Mouse (Mus musculus): Measurements from ENCODE around the gene March10. TPM values are rescaled to one million over a fixed set of nuclear protein-coding genes. Genes with fewer than 3 reads are reported as not detected.

The March10 gene
- polyA plus RNA-seq, 1 experiment from 2014 or later, result 0.21 TPM

DNA sequence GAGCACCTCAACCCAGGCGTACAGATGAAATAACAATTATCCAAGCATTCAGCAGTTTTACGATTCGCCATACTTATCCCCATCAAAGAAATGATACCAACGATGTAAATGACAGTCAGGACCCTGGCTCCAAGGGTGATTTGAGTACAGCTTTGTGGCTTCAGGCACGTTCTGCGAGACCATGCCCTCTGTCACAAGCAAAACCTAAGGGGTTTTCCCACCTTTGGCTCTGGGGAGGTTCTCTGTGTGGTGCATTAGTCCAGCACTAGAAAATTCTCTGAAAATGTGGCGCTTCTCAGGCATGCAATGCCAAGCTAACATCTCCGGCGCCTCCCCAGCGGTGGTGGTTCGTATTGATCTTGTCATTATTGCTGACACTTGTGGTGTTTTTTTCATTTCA lies 47.1 kb downstream of the March10 start:
- H3K27me3 ChIP-seq (ENCODE audit: control insufficient read depth, insufficient read depth, low read length), result no peaks in the 10 kb centered on the region
- H3K9me3 ChIP-seq (ENCODE audit: control insufficient read depth, low read length), result no peaks in the 10 kb centered on the region
- no peaks in the 10 kb centered on the region for H3K36me3 ChIP-seq (ENCODE audit: control insufficient read depth, insufficient read depth, low read length)
- no peak overlapping the region for H3K9ac ChIP-seq (replicated peaks; ENCODE audit: low read length)
- no peak overlapping the region for H3K4me3 ChIP-seq (replicated peaks; ENCODE audit: low read depth, low read length)
- DNase-seq (no peak), ATAC-seq (ENCODE audit: low FRiP score, low TSS enrichment) (no peak)
- 92% methylated on average over 11 of the region's 11 CpGs for WGBS
- H3K4me1 ChIP-seq (ENCODE audit: control insufficient read depth, insufficient read depth, low read length), result no peaks in the 10 kb centered on the region
- no peak overlapping the region for H3K4me2 ChIP-seq (ENCODE audit: low read length)
- H3K27ac ChIP-seq (replicated peaks; ENCODE audit: low read depth, low read length), result no peak overlapping the region

GRCm38 (mm10) chr11:105407846-105408441 lies 48.6 kb downstream of the March10 start:
- H3K27me3 ChIP-seq (ENCODE audit: control insufficient read depth, insufficient read depth, low read length), result no peaks in the 10 kb centered on the region
- DNase-seq, result peak; percentile 53
- WGBS, result 54% methylated on average over 6 of the region's 6 CpGs

DNA sequence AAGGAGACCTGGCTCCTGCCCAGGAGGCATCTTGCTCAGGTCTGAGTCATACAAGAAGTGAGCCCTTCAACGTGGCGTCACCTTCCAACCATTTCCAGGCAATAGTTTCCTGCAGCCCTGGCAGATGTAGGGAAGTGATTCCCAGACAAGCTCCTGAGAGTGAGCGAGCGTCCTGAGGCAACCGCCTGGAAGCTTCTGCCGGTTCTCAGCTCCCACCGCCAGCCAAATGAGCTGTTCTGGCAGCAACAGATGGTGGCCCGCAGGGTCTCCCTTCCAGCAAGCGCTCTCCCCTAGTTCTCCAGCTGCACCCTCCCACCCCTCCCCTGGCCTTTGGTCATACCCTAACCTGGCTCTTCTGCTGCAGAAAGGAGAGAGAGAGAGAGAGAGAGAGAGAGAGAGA lies 54.2 kb downstream of the March10 start:
- H3K4me1 ChIP-seq (ENCODE audit: control insufficient read depth, insufficient read depth, low read length), result no peaks in the 10 kb centered on the region
- DNase-seq, result peak; percentile 16
- no peak for ATAC-seq (ENCODE audit: low FRiP score, low TSS enrichment)
- H3K4me2 ChIP-seq (ENCODE audit: low read length), result no peak overlapping the region
- WGBS, result 73% methylated on average over 9 of the region's 9 CpGs
- H3K36me3 ChIP-seq (ENCODE audit: control insufficient read depth, insufficient read depth, low read length), result no peaks in the 10 kb centered on the region
- H3K9me3 ChIP-seq (ENCODE audit: control insufficient read depth, low read length), result no peaks in the 10 kb centered on the region
- H3K4me3 ChIP-seq (replicated peaks; ENCODE audit: low read depth, low read length), result no peak overlapping the region
- no peak overlapping the region for H3K9ac ChIP-seq (replicated peaks; ENCODE audit: low read length)
- no peak overlapping the region for H3K27ac ChIP-seq (replicated peaks; ENCODE audit: low read depth, low read length)
- H3K27me3 ChIP-seq (ENCODE audit: control insufficient read depth, insufficient read depth, low read length), result no peaks in the 10 kb centered on the region

More at GRCm38 (mm10) chr11:105407846-105408441, 48.6 kb downstream of the March10 start:
- Histone ChIP-seq H3K9ac (replicated peaks; ENCODE audit: low read length) (no peak overlapping the region), H3K4me1 (ENCODE audit: control insufficient read depth, insufficient read depth, low read length) (no peaks in the 10 kb centered on the region), H3K9me3 (ENCODE audit: control insufficient read depth, low read length) (no peaks in the 10 kb centered on the region), H3K36me3 (ENCODE audit: control insufficient read depth, insufficient read depth, low read length) (no peaks in the 10 kb centered on the region), H3K4me2 (ENCODE audit: low read length) (no peak overlapping the region), H3K27ac (replicated peaks; ENCODE audit: low read depth, low read length) (no peak overlapping the region), H3K4me3 (replicated peaks; ENCODE audit: low read depth, low read length) (no peak overlapping the region)
- no peak for ATAC-seq (ENCODE audit: low FRiP score, low TSS enrichment)

- Histone ChIP-seq H3K36me3 (ENCODE audit: control insufficient read depth, insufficient read depth, low read length) (no peaks in the 10 kb centered on the region), H3K9me3 (ENCODE audit: control insufficient read depth, low read length) (no peaks in the 10 kb centered on the region), H3K27ac (replicated peaks; ENCODE audit: low read depth, low read length) (no peak overlapping the region), H3K27me3 (ENCODE audit: control insufficient read depth, insufficient read depth, low read length) (no peaks in the 10 kb centered on the region), H3K4me1 (ENCODE audit: control insufficient read depth, insufficient read depth, low read length) (no peaks in the 10 kb centered on the region), H3K4me2 (ENCODE audit: low read length) (no peak overlapping the region), H3K9ac (replicated peaks; ENCODE audit: low read length) (no peak overlapping the region), H3K4me3 (replicated peaks; ENCODE audit: low read depth, low read length) (no peak overlapping the region)
- DNase-seq (no peak), ATAC-seq (ENCODE audit: low FRiP score, low TSS enrichment) (no peak)
- 92% methylated on average over 7 of the region's 7 CpGs for WGBS
Measured at GRCm38 (mm10) chr11:105390290-105390689, 66.2 kb downstream of the March10 start.

GRCm38 (mm10) chr11:105388636-105389035 lies 67.9 kb downstream of the March10 start:
- Histone ChIP-seq H3K9me3 (ENCODE audit: control insufficient read depth, low read length) (no peaks in the 10 kb centered on the region), H3K36me3 (ENCODE audit: control insufficient read depth, insufficient read depth, low read length) (no peaks in the 10 kb centered on the region), H3K27ac (replicated peaks; ENCODE audit: low read depth, low read length) (no peak overlapping the region), H3K4me2 (ENCODE audit: low read length) (no peak overlapping the region), H3K4me3 (replicated peaks; ENCODE audit: low read depth, low read length) (no peak overlapping the region), H3K27me3 (ENCODE audit: control insufficient read depth, insufficient read depth, low read length) (no peaks in the 10 kb centered on the region), H3K9ac (replicated peaks; ENCODE audit: low read length) (no peak overlapping the region), H3K4me1 (ENCODE audit: control insufficient read depth, insufficient read depth, low read length) (no peaks in the 10 kb centered on the region)
- WGBS, result 28% methylated on average over 2 of the region's 2 CpGs
- DNase-seq (peak; percentile 60), ATAC-seq (ENCODE audit: low FRiP score, low TSS enrichment) (no peak)

DNA sequence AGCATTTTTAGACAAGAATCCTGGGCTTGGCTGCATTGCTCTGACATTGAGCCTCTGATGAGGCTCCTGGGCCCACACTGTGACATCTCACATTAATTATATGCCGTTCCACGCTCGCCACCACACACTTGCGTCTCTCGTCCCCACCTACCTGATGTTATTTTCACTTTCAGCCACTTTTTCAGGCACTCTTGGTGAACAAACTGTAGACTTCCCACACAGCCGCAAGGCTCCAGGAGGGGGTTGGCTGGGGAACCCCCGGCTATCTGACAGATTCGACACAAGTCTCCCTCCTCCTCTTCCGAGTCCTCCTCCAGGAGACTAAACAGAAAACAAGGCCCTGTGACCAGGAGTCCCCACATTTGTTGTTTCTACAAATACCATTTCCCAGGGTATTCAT lies 71.3 kb downstream of the March10 start:
- H3K4me3 ChIP-seq (replicated peaks; ENCODE audit: low read depth, low read length), result no peak overlapping the region
- H3K27ac ChIP-seq (replicated peaks; ENCODE audit: low read depth, low read length), result no peak overlapping the region
- no peak overlapping the region for H3K4me2 ChIP-seq (ENCODE audit: low read length)
- no peaks in the 10 kb centered on the region for H3K4me1 ChIP-seq (ENCODE audit: control insufficient read depth, insufficient read depth, low read length)
- DNase-seq (no peak), ATAC-seq (ENCODE audit: low FRiP score, low TSS enrichment) (no peak)
- WGBS, result 79% methylated on average over 9 of the region's 9 CpGs
- no peaks in the 10 kb centered on the region for H3K27me3 ChIP-seq (ENCODE audit: control insufficient read depth, insufficient read depth, low read length)
- H3K9me3 ChIP-seq (ENCODE audit: control insufficient read depth, low read length), result no peaks in the 10 kb centered on the region
- no peaks in the 10 kb centered on the region for H3K36me3 ChIP-seq (ENCODE audit: control insufficient read depth, insufficient read depth, low read length)
- H3K9ac ChIP-seq (replicated peaks; ENCODE audit: low read length), result no peak overlapping the region

DNA sequence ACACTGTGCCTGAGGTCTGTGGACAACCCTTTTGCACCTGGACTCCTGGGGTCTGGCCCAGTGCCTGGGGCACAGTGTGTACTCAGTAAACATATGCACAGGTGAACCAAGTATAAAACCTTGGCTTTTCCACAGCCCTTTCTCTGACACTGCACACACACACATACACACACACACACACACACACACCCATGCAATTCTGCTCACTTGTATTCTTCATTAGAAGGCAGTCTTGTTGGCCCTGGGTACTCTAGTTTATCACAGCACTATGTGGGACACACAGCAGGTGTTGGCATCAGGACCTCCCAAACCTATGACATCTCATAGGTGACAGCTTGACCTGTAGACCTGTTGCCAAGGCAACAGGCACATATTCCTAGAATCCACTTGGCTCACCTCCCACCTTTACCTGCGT lies 80.7 kb downstream of the March10 start:
- WGBS, result 90% methylated on average over 1 of the region's 1 CpGs
- H3K27me3 ChIP-seq (ENCODE audit: control insufficient read depth, insufficient read depth, low read length), result no peaks in the 10 kb centered on the region
- H3K4me3 ChIP-seq (replicated peaks; ENCODE audit: low read depth, low read length), result no peak overlapping the region
- H3K4me1 ChIP-seq (ENCODE audit: control insufficient read depth, insufficient read depth, low read length), result no peaks in the 10 kb centered on the region
- H3K4me2 ChIP-seq (ENCODE audit: low read length), result no peak overlapping the region
- H3K36me3 ChIP-seq (ENCODE audit: control insufficient read depth, insufficient read depth, low read length), result no peaks in the 10 kb centered on the region
- no peak for ATAC-seq (ENCODE audit: low FRiP score, low TSS enrichment)
- no peak for DNase-seq
- no peak overlapping the region for H3K9ac ChIP-seq (replicated peaks; ENCODE audit: low read length)
- H3K27ac ChIP-seq (replicated peaks; ENCODE audit: low read depth, low read length), result no peak overlapping the region
- no peaks in the 10 kb centered on the region for H3K9me3 ChIP-seq (ENCODE audit: control insufficient read depth, low read length)

DNA sequence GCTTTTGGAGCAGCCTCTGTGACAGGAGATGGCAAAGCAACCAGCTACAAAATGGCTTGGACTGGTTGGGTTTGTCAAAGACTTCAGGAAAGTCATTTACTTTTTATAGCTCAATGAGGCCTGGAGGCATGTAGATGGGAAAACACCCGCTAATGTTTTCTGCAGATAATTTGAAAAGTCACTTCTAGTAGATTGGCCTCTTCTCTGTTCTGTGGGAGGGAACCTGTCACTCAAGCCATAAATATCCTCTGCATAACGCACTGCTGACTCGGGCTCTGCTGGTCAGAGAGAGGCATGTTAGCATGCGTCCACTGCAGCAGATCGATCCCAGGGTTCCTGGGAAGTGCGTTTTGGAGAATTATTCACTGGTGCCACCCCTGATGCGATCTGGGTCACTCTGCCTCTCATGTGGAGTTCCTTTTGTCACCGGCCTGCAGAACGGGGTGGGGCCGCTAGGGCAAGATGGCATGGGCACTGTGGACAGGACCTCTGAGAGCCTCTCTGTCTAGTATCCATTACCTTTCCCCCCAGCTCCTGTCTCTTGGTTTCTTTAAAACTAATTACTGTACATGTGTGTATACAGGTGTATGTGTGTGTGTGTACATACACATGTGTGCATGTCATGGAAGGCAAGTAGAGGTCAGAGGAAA lies 81.9 kb downstream of the March10 start:
- Histone ChIP-seq H3K27ac (replicated peaks; ENCODE audit: low read depth, low read length) (no peak overlapping the region), H3K4me1 (ENCODE audit: control insufficient read depth, insufficient read depth, low read length) (no peaks in the 10 kb centered on the region), H3K9ac (replicated peaks; ENCODE audit: low read length) (no peak overlapping the region), H3K9me3 (ENCODE audit: control insufficient read depth, low read length) (no peaks in the 10 kb centered on the region), H3K27me3 (ENCODE audit: control insufficient read depth, insufficient read depth, low read length) (no peaks in the 10 kb centered on the region), H3K4me2 (ENCODE audit: low read length) (no peak overlapping the region), H3K4me3 (replicated peaks; ENCODE audit: low read depth, low read length) (no peak overlapping the region), H3K36me3 (ENCODE audit: control insufficient read depth, insufficient read depth, low read length) (no peaks in the 10 kb centered on the region)
- ATAC-seq (ENCODE audit: low FRiP score, low TSS enrichment) (no peak), DNase-seq (no peak)
- WGBS, result 81% methylated on average over 10 of the region's 10 CpGs

DNA sequence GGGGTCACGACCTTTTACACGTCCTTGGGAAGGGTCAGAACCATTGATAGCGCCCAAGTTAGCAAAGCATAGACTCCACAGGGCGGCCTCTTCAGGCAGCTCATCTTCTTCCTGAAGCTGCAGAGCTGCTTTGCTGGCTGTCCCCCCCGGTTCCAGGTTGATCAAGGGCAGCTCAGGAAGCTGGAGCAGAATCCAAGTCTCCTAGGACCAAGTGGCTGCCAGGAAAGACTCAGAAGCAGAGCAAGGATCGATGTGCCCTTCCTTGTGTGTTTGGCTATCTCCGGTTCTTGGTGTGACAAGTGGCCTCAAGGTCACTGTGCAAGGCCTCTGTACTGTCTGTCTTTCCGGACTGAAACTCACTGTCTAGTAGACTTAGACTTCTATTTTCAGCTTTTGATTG lies 82.7 kb downstream of the March10 start:
- no peaks in the 10 kb centered on the region for H3K27me3 ChIP-seq (ENCODE audit: control insufficient read depth, insufficient read depth, low read length)

More for the DNA sequence above, 82.7 kb downstream of the March10 start:
- WGBS, result 79% methylated on average over 8 of the region's 8 CpGs
- H3K4me3 ChIP-seq (replicated peaks; ENCODE audit: low read depth, low read length), result no peak overlapping the region
- ATAC-seq (ENCODE audit: low FRiP score, low TSS enrichment) (no peak), DNase-seq (no peak)
- no peak overlapping the region for H3K27ac ChIP-seq (replicated peaks; ENCODE audit: low read depth, low read length)
- no peak overlapping the region for H3K4me2 ChIP-seq (ENCODE audit: low read length)
- no peaks in the 10 kb centered on the region for H3K4me1 ChIP-seq (ENCODE audit: control insufficient read depth, insufficient read depth, low read length)
- H3K9ac ChIP-seq (replicated peaks; ENCODE audit: low read length), result no peak overlapping the region
- H3K36me3 ChIP-seq (ENCODE audit: control insufficient read depth, insufficient read depth, low read length), result no peaks in the 10 kb centered on the region
- H3K9me3 ChIP-seq (ENCODE audit: control insufficient read depth, low read length), result no peaks in the 10 kb centered on the region
